Mouse (Mus musculus) adrenal gland, adult (tissue): ENCODE measurements around the gene Rbbp6.

Source experiments
- DNase-seq, 2 experiments: peaks; one replicate each; pipeline ENCODE4 v3.0.0; 2022 to 2023; ENCODE audit warnings: low spot score in 1 of 2; ENCODE audit not compliant: inconsistent age in 2 of 2

Gene Rbbp6

GRCm38 (mm10) chr7:122970119-122970781, 4.8 kb downstream of the Rbbp6 start:
- DNase-seq: peak; percentile 75 to 90

- peak in 1 of 2 experiments; percentile 78 for DNase-seq
Measured at GRCm38 (mm10) chr7:122970864-122971420, 5.5 kb downstream of the Rbbp6 start.

GRCm38 (mm10) chr7:122972006-122972689, 6.7 kb downstream of the Rbbp6 start:
- DNase-seq: no peak

- no peak for DNase-seq
Measured at GRCm38 (mm10) chr7:122979514-122979913, 14.0 kb downstream of the Rbbp6 start.

- DNase-seq: no peak
Measured at GRCm38 (mm10) chr7:122998189-122998588, 32.7 kb downstream of the Rbbp6 start.

GRCm38 (mm10) chr7:122999871-123000396, 34.4 kb downstream of the Rbbp6 start:
- DNase-seq: peak in 1 of 2 experiments; percentile 59

GRCm38 (mm10) chr7:123000796-123001195, 35.3 kb downstream of the Rbbp6 start:
- DNase-seq: peak in 1 of 2 experiments; percentile 53

GRCm38 (mm10) chr7:123001341-123002027, 36.0 kb downstream of the Rbbp6 start:
- DNase-seq: no peak

GRCm38 (mm10) chr7:123002028-123002410, 36.5 kb downstream of the Rbbp6 start:
- no peak for DNase-seq

GRCm38 (mm10) chr7:123003207-123003606, 37.7 kb downstream of the Rbbp6 start:
- DNase-seq: no peak

GRCm38 (mm10) chr7:123004442-123004841, 39.0 kb downstream of the Rbbp6 start:
- DNase-seq: peak in 1 of 2 experiments; percentile 66

GRCm38 (mm10) chr7:123006251-123006650, 40.8 kb downstream of the Rbbp6 start:
- peak in 1 of 2 experiments; percentile 72 for DNase-seq

- DNase-seq: no peak
Measured at GRCm38 (mm10) chr7:123007743-123008142, 42.3 kb downstream of the Rbbp6 start.

GRCm38 (mm10) chr7:123013466-123013865, 48.0 kb downstream of the Rbbp6 start:
- no peak for DNase-seq

- DNase-seq: no peak
Measured at GRCm38 (mm10) chr7:123014729-123015128, 49.2 kb downstream of the Rbbp6 start.

GRCm38 (mm10) chr7:123017627-123018026, 52.1 kb downstream of the Rbbp6 start:
- peak in 1 of 2 experiments; percentile 67 for DNase-seq

GRCm38 (mm10) chr7:123025123-123025522, 59.6 kb downstream of the Rbbp6 start:
- DNase-seq: peak in 1 of 2 experiments; percentile 30

- DNase-seq: no peak
Measured at GRCm38 (mm10) chr7:123030295-123030694, 64.8 kb downstream of the Rbbp6 start.

- peak; percentile 37 to 81 for DNase-seq
Measured at GRCm38 (mm10) chr7:123030709-123031181, 65.3 kb downstream of the Rbbp6 start.

GRCm38 (mm10) chr7:123031211-123031743, 65.8 kb downstream of the Rbbp6 start:
- DNase-seq: peak in 1 of 2 experiments; percentile 44

GRCm38 (mm10) chr7:123035314-123035713, 69.8 kb downstream of the Rbbp6 start:
- DNase-seq: no peak
